Mouse (Mus musculus): ENCODE measurements around the gene Ptpdc1. TPM values are rescaled to one million over a fixed set of nuclear protein-coding genes. Genes with fewer than 3 reads are reported as not detected.

Gene Ptpdc1
- polyA plus RNA-seq, 1 experiment from 2014 or later, result 13.7 TPM

DNA sequence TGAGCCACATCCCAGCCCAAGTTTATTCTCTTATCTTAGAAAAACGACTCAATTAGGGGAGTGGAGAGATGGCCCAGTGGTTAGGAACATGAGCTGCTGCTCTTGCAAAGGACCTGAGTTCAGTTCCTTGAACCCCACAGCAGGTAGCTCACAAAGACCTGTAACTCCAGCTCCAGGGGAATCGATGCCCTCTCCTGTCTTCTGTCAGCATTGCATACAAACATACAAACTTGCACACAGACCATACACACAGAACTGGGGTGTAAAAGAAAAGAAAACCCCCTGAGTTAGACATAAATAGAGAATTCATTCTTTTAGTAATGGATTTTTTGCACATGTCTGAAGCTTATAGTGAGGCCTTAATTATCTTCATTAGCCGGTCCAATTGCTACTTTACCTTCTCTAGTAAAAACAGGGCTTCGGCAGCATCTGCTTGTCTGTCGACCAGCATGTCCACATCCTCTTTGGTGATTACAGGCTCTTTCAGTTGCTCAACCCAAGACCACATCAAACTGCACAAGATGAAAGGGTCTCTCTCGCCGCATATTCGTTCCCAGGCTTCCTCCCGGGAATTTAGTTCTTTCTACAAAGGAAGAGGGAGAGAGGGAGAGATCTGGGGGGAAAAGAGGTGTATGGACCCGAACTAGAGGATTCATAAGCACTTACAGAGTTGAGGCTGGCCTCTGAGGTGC is 42.6 kb downstream of the Ptpdc1 start:
- 57% methylated on average over 10 of the region's 10 CpGs for WGBS
- Histone ChIP-seq H3K9ac (no peak overlapping the region), H3K36me3 (ENCODE audit: insufficient read depth) (peaks cover 20% of the 10 kb centered on the region; the same call in 1 of the 2 replicates), H3K9me3 (ENCODE audit: low read depth, low read length) (no peaks in the 10 kb centered on the region), H3K27me3 (ENCODE audit: insufficient read depth, low read length) (no peaks in the 10 kb centered on the region), H3K4me2 (no peak overlapping the region), H3K4me3 (ENCODE audit: low read depth, low read length) (no peak overlapping the region), H3K27ac (ENCODE audit: low read depth) (no peak overlapping the region), H3K4me1 (ENCODE audit: insufficient read depth) (0 out of 2 replicates have a peak, but pooled peaks cover 3% of the 10 kb centered on the region)
- DNase-seq (no peak), ATAC-seq (ENCODE audit: insufficient read depth) (no peak)
- TF ChIP-seq CTCF (IDR thresholded peaks at IDR 0.05; ENCODE audit: low read depth), result peak; percentile 22; the same call in 1 of the 2 replicates

DNA sequence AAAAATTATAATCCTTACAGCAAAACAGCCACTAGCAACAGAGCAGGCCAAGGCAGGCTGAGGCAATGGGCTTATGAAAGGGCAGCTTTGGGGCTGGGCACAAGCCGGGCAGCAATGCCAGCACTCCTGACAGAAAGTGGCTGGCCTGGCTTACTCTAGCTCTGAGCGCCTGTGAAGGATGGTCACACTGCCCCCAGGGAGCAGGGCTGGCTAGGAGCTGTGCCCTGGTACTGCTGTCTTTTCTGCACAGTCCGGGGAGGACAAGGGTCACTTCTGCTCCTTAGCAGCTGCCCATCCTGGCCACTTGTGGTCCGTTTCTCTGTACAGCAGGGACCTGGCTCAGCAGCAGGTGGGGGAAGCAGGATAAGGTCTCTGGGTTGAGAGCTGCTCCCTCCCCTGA is 46.8 kb downstream of the Ptpdc1 start:
- no peak overlapping the region for H3K9ac ChIP-seq
- WGBS, result 65% methylated on average over 4 of the region's 4 CpGs
- H3K27me3 ChIP-seq (ENCODE audit: insufficient read depth, low read length), result no peaks in the 10 kb centered on the region
- H3K9me3 ChIP-seq (ENCODE audit: low read depth, low read length), result no peaks in the 10 kb centered on the region
- peaks cover 18% of the 10 kb centered on the region for H3K4me1 ChIP-seq (ENCODE audit: insufficient read depth)
- no peak overlapping the region for H3K4me3 ChIP-seq (ENCODE audit: low read depth, low read length)
- no peak for DNase-seq
- no peak overlapping the region for H3K4me2 ChIP-seq
- no peak for ATAC-seq (ENCODE audit: insufficient read depth)
- H3K27ac ChIP-seq (ENCODE audit: low read depth), result peak overlapping the region; percentile 10; the same call in 1 of the 2 replicates
- no peak for TF ChIP-seq CTCF (IDR thresholded peaks at IDR 0.05; ENCODE audit: low read depth)
- peaks cover 12% of the 10 kb centered on the region; the same call in 1 of the 2 replicates for H3K36me3 ChIP-seq (ENCODE audit: insufficient read depth)

GRCm38 (mm10) chr13:48577836-48578235 is 47.6 kb downstream of the Ptpdc1 start:
- peak overlapping the region; percentile 9; the same call in 1 of the 2 replicates for H3K27ac ChIP-seq (ENCODE audit: low read depth)
- WGBS, result 43% methylated on average over 11 of the region's 11 CpGs
- H3K9ac ChIP-seq, result no peak overlapping the region
- peaks cover 25% of the 10 kb centered on the region for H3K4me1 ChIP-seq (ENCODE audit: insufficient read depth)
- peaks cover 12% of the 10 kb centered on the region; the same call in 1 of the 2 replicates for H3K36me3 ChIP-seq (ENCODE audit: insufficient read depth)
- H3K9me3 ChIP-seq (ENCODE audit: low read depth, low read length), result no peaks in the 10 kb centered on the region
- H3K27me3 ChIP-seq (ENCODE audit: insufficient read depth, low read length), result no peaks in the 10 kb centered on the region
- H3K4me3 ChIP-seq (ENCODE audit: low read depth, low read length), result no peak overlapping the region
- DNase-seq (peak; percentile 45), ATAC-seq (ENCODE audit: insufficient read depth) (no peak)
- TF ChIP-seq CTCF (IDR thresholded peaks at IDR 0.05; ENCODE audit: low read depth), result no peak
- H3K4me2 ChIP-seq, result no peak overlapping the region

GRCm38 (mm10) chr13:48577007-48577406 is 48.5 kb downstream of the Ptpdc1 start:
- Histone ChIP-seq H3K36me3 (ENCODE audit: insufficient read depth) (peaks cover 7% of the 10 kb centered on the region; the same call in 1 of the 2 replicates), H3K27ac (ENCODE audit: low read depth) (no peak overlapping the region), H3K4me1 (ENCODE audit: insufficient read depth) (peaks cover 26% of the 10 kb centered on the region), H3K9ac (no peak overlapping the region), H3K9me3 (ENCODE audit: low read depth, low read length) (no peaks in the 10 kb centered on the region), H3K27me3 (ENCODE audit: insufficient read depth, low read length) (no peaks in the 10 kb centered on the region), H3K4me3 (ENCODE audit: low read depth, low read length) (no peak overlapping the region), H3K4me2 (no peak overlapping the region)
- 70% methylated on average over 6 of the region's 6 CpGs for WGBS
- TF ChIP-seq CTCF (IDR thresholded peaks at IDR 0.05; ENCODE audit: low read depth), result no peak
- no peak for DNase-seq
- ATAC-seq (ENCODE audit: insufficient read depth), result no peak

DNA sequence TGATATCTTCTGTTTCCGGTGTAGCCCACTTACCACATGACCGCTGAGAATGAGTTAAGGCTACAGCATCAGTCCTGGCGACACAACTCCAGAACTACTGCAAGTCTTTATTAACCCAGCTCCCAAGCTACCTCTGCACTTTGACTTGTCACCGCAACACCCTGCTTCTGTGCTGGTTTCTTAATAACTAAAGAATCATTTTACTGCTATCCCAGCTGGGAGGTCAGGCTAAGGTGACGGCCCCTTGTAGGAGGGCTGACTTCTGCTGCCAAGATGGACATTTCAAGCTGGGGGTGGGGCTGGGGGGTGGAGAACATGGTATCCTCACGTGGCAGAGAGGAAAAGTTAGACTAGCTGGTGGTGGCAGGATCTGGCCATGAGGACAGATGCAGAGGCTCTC is 50.7 kb downstream of the Ptpdc1 start:
- peak overlapping the region; percentile 93 for H3K27ac ChIP-seq (ENCODE audit: low read depth)

DNA sequence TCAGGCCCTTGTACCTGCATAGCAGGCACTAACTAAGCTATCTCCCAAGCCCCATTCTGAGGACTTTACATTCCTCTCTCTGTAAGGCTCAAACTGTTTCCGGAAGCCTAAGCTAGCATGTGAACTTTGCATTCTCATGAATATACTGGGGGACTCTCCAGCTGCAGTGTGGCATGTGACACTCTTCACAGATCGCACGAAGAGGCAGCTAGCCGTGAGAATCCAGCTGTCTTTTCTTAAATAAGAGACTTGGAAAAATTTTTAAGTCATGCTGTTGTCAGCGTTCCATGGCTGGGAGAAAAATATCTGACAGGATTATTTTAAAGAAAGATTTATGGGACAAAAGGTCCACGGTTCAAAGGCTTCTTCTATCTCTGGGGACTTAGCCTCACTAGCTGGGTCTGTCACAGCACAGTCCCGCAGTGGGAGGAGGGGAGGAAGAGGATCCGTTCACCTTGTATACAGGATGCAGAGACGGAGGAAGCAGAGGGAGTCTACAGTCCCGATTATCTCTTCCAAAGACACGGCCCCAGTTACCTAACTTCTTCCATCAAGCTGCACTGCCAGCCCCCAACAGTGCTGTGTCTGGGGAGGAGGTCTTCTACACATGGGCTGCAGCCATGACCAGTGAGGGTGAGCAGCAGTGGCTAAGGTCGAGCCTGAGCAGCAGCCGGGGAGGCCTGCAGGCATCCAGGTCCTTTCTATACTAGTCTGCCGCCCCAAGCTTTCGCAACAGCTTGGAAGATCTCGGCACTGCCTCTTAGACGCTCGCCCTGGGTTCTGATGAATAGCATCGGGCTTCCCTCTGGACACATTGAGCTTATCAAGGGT is 51.7 kb downstream of the Ptpdc1 start:
- 21% methylated on average over 19 of the region's 19 CpGs for WGBS
- peak; percentile 82 for ATAC-seq (ENCODE audit: insufficient read depth)
- peak overlapping the region; percentile 93 for H3K27ac ChIP-seq (ENCODE audit: low read depth)
- peak overlapping the region; percentile 53 for H3K4me2 ChIP-seq
- TF ChIP-seq CTCF (IDR thresholded peaks at IDR 0.05; ENCODE audit: low read depth), result no peak
- H3K9me3 ChIP-seq (ENCODE audit: low read depth, low read length), result no peaks in the 10 kb centered on the region
- peaks cover 26% of the 10 kb centered on the region for H3K4me1 ChIP-seq (ENCODE audit: insufficient read depth)
- H3K27me3 ChIP-seq (ENCODE audit: insufficient read depth, low read length), result no peaks in the 10 kb centered on the region
- DNase-seq, result peak; percentile 94
- H3K4me3 ChIP-seq (ENCODE audit: low read depth, low read length), result 0 out of 2 replicates have a peak overlapping the region, but pooled peaks have one; percentile 4
- no peak overlapping the region for H3K9ac ChIP-seq
- peaks cover 3% of the 10 kb centered on the region; the same call in 1 of the 2 replicates for H3K36me3 ChIP-seq (ENCODE audit: insufficient read depth)

More for the DNA sequence above, 50.7 kb downstream of the Ptpdc1 start:
- Histone ChIP-seq H3K36me3 (ENCODE audit: insufficient read depth) (peaks cover 3% of the 10 kb centered on the region; the same call in 1 of the 2 replicates), H3K9ac (no peak overlapping the region), H3K4me2 (peak overlapping the region; percentile 53), H3K4me3 (ENCODE audit: low read depth, low read length) (no peak overlapping the region), H3K9me3 (ENCODE audit: low read depth, low read length) (no peaks in the 10 kb centered on the region), H3K27me3 (ENCODE audit: insufficient read depth, low read length) (no peaks in the 10 kb centered on the region), H3K4me1 (ENCODE audit: insufficient read depth) (peaks cover 26% of the 10 kb centered on the region)
- no peak for TF ChIP-seq CTCF (IDR thresholded peaks at IDR 0.05; ENCODE audit: low read depth)
- WGBS, result 38% methylated on average over 6 of the region's 6 CpGs
- ATAC-seq (ENCODE audit: insufficient read depth) (no peak), DNase-seq (peak; percentile 33)

- 74% methylated on average over 1 of the region's 1 CpGs for WGBS
These were observed 53.3 kb downstream of the Ptpdc1 start for GRCm38 (mm10) chr13:48572127-48572526.

More at GRCm38 (mm10) chr13:48572127-48572526, 53.3 kb downstream of the Ptpdc1 start:
- Histone ChIP-seq H3K9ac (no peak overlapping the region), H3K4me3 (ENCODE audit: low read depth, low read length) (no peak overlapping the region), H3K27me3 (ENCODE audit: insufficient read depth, low read length) (no peaks in the 10 kb centered on the region), H3K36me3 (ENCODE audit: insufficient read depth) (peaks cover 3% of the 10 kb centered on the region; the same call in 1 of the 2 replicates), H3K27ac (ENCODE audit: low read depth) (no peak overlapping the region), H3K4me1 (ENCODE audit: insufficient read depth) (peaks cover 21% of the 10 kb centered on the region), H3K9me3 (ENCODE audit: low read depth, low read length) (no peaks in the 10 kb centered on the region), H3K4me2 (no peak overlapping the region)
- DNase-seq (peak; percentile 81), ATAC-seq (ENCODE audit: insufficient read depth) (no peak)
- peak; percentile 92 for TF ChIP-seq CTCF (IDR thresholded peaks at IDR 0.05; ENCODE audit: low read depth)

All from lung, embryonic 14.5 days (tissue).